Mouse (Mus musculus) thymus, adult 18-20 months (tissue): ENCODE data around the gene Ptpn23.
"Not testable (repeated sequence)": the region's sequence is repeated elsewhere in the genome, so short reads cannot be mapped to it uniquely, and the experiment has no call there.

ENCODE experiments used
- DNase-seq, 2 experiments: peaks; one replicate each; pipeline ENCODE4 v3.0.0; 2022; ENCODE audit warnings: mixed read lengths in 2 of 2

Ptpn23 gene

GRCm38 (mm10) chr9:110380662-110381061 is 27.4 kb downstream of the Ptpn23 start:
- DNase-seq: no peak

GRCm38 (mm10) chr9:110379361-110379760 is 28.7 kb downstream of the Ptpn23 start:
- no peak for DNase-seq

- not testable (repeated sequence) for DNase-seq
These were observed 30.4 kb downstream of the Ptpn23 start for GRCm38 (mm10) chr9:110377655-110378054.

GRCm38 (mm10) chr9:110375668-110376067 is 32.3 kb downstream of the Ptpn23 start:
- DNase-seq: no peak

- no peak for DNase-seq
These were observed 34.1 kb downstream of the Ptpn23 start for GRCm38 (mm10) chr9:110373871-110374270.

DNA sequence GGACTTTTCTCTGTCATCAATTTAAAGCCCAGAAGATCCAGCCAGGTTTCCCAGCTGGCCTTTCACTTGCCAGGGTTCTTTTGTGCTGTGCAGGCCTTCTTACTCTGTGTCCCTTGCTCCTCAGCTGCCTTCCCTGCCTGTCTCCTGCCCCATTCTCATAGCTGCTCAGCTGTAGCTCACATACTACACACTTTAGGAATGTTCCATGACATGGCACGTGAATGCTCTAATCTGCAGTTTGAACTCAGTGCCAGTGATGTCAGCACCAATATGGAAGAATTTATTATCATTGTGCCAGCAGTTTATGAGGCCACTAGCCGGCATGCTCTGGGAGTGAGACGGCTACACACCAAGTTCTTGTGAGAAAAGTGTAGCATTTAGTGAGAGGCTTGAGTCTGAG is 38.2 kb downstream of the Ptpn23 start:
- no peak for DNase-seq

DNA sequence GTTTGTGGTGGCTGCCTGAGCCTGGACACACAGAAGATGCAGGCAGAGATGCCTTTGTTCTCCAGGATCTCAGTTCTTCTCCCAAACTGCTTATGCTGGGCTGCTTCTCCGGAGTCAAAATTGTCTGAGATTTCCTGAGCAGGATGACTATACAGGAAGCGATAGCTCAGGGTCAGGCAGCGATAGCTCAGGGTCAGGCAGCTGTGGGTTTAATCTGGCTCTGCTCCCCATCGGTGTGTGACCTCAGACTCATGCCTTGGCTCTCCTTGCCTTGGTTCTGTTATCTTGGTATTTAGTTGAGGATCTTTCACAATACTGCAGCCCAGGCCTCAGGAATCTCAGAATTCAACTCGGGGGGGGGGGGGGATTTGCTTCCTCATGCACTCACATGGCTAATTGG is 41.3 kb downstream of the Ptpn23 start:
- no peak for DNase-seq

GRCm38 (mm10) chr9:110362337-110362736 is 45.7 kb downstream of the Ptpn23 start:
- no peak for DNase-seq

GRCm38 (mm10) chr9:110361299-110361698 is 46.7 kb downstream of the Ptpn23 start:
- no peak for DNase-seq

- no peak for DNase-seq
These were observed 49.7 kb downstream of the Ptpn23 start for GRCm38 (mm10) chr9:110358341-110358740.

DNA sequence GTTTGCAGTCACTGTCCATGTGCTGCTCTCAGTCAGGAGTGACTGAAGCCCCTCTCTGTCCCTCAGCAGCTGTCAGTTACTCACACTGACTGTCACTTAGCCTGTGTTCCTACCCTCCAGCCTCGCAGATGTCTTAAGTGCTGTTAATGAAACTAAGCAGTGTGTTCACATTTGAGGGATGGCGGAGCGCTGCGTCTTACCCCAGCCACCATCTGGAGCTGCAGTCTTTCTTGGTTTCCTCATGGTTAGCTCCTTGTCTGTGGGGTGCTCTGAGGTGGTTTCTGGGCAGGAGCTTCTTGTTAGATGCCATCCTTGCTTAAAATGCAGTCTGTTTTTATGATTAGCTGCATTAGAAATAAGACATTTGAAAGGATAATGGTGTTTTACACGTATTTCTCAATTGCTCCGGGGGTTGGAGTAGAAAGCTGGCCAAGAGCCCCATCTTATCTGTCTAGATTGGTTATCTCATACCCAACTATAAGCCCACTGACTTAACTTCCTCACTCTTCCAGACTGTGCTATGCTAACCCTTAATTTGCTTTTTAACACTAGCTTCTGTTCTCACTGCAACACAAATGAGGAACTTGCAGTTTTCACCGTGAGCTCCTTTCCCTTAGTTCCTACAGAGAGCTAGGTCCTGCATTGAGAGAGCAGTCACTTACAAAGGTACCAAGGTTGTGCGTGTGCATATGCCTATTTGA is 55.9 kb downstream of the Ptpn23 start:
- DNase-seq: no peak

GRCm38 (mm10) chr9:110351350-110351749 is 56.7 kb downstream of the Ptpn23 start:
- DNase-seq: no peak

- no peak for DNase-seq
These were observed 57.4 kb downstream of the Ptpn23 start for GRCm38 (mm10) chr9:110350612-110351011.

DNA sequence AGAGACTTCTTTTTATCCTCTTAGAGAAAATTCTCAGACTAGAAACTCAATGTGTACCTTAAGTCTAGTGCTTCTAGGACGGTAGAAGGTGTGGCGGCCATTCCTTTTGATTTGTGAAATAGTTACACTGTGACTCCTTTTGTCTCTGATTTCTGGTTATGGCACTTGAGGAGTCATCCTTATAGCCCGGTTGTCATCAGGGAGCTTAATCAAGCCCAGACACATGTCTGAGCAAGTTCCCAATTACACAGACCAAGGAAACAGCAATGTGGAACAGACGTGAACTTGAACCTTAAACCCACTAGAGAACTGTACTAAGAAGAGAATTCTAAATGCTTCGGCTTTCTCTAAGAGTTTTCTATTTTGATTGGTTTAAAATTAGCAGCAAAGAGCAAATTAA is 57.8 kb downstream of the Ptpn23 start:
- DNase-seq: no peak

DNA sequence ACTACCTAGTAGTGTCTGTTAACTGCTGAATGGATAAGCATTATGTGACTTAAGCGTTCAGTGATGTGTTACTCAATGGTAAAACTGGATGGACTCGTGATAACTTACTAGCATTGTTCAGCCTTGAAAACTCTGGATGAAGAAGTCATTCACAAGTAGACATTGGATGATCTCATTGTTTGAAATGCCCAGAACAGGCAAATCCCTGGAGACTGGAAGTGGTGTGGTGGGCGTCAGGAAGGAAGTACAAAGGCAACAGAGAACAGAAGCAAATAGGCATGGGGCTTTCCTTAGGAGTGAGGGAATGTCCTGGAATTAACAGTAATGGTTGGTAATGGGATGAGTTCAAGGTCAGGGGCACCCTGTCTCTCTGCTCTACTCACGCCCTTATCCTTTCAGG is 59.1 kb downstream of the Ptpn23 start:
- DNase-seq: no peak

DNA sequence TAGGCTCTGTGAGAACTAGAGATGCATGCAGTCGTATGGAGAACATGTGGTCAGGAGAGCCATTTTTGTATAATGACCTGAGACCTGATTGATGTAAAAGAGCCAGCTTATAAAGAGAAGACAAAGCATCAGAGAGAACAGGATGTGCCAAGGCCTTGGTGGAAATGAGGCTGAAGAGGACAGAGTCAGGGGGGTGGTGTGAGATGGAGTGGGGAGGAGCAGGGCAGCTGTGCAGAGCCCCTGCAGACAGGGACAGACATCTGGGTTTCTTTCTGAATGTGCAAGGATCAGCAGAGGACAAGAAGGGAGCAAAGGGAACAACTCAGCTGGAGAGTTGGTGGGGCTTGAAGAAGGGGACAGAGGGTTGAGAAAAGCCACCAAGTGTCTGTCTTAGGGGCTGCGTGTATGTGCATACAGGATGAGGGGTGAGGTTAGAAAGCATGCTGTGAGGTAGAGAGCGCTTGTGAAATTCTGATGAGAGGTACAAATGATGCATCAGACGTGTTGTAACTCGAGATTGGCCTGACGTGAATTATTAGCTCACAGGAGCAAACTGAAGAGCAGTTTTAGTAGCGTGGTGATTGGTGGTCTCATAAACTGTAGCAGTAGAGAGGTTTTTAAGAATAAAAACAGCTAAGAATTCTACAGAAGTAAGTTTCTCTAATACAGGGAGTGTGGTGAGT is 62.8 kb downstream of the Ptpn23 start:
- no peak for DNase-seq

DNA sequence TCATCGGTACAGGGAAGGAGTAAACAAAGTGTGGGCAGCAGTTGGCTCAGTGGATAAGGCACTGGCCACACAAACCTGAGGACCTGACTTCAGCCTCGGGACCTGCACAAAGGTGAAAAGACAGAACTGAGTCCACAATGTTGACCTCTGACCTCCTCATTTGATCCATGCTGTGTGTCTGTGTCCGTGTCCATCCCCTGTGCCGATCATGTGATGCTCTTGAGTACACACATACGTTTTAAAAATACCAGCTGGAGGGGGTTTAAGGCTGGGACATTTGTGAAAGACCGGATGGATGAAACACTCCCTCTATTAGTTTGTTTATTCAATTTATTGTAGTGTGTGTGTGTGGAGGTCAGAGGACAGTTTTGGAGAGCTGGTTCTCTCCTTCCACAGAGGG is 64.2 kb downstream of the Ptpn23 start:
- no peak for DNase-seq

DNA sequence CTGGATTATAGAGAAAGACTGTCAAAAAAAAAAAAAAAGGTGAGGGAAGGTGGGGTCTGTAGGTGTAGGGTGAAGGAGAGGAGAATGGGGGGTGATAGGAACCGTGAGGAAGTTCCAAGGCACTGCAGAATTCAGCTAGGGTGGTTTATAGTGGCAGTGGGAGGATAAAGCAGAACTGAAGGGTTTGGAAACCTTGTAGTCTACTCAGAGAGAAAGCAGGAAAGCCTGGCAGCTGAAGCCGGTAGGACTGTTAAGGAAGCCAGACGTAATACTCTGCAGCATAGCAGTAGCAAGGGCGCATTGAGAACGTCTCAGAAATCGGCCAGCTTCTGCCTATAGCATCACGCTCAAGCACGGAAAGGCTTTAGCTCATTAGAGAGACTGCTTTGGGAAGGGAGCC is 66.0 kb downstream of the Ptpn23 start:
- no peak for DNase-seq

DNA sequence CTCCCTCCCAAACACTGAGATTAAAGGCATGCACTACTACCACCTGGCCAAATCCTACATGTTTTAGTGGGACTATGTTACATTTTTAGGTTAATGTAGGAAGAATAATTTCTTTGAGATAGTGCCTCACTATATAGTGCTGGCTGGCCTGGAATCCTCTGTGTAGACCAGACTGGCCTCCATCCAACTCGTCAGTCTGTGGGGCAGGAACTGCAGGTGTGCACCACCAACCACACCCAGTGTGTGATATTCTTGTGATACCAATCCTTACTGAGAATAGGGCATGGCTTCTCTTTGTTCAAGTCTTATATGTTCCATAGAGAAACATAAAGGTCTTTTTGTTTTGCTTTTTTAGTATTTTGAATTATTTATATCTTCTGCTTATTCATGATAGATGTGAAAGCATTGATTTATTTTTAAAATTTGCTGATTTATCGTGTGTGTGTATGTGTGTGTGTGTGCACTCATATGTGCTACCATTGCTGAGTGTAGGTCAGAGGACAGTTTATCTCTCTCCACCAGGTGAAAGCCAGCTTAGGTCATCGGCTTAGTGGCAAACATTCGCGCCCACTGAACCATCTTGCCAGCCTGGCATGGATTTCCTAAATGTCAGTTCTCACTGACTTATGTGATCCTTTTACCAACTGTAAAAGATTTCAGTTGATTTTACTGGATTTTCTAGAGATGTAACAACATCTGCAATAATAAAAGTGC is 67.8 kb downstream of the Ptpn23 start:
- no peak for DNase-seq
